Mouse (Mus musculus): Measurements from ENCODE around the gene Cnbp.

Cnbp gene

GRCm38 (mm10) chr6:87850155-87850899, 579 bp downstream of the Cnbp start:
- DNase-seq (ENCODE audit: extremely low spot score, low read depth, low spot score) = no peak

- DNase-seq (ENCODE audit: extremely low spot score, low read depth, low spot score) = peak; percentile 58
Observed at GRCm38 (mm10) chr6:87849780-87850154, 1.1 kb downstream of the Cnbp start.

- no peak for DNase-seq (ENCODE audit: extremely low spot score, low read depth, low spot score)
Observed at GRCm38 (mm10) chr6:87846813-87847212, 4.1 kb downstream of the Cnbp start.

GRCm38 (mm10) chr6:87845031-87845695, 5.7 kb downstream of the Cnbp start:
- no peak for DNase-seq (ENCODE audit: extremely low spot score, low read depth, low spot score)

- DNase-seq (ENCODE audit: extremely low spot score, low read depth, low spot score) = no peak
Observed at GRCm38 (mm10) chr6:87842254-87842653, 8.7 kb downstream of the Cnbp start.

GRCm38 (mm10) chr6:87841635-87842034, 9.3 kb downstream of the Cnbp start:
- no peak for DNase-seq (ENCODE audit: extremely low spot score, low read depth, low spot score)

GRCm38 (mm10) chr6:87839797-87840341, 11.0 kb downstream of the Cnbp start:
- no peak for DNase-seq (ENCODE audit: extremely low spot score, low read depth, low spot score)

- DNase-seq (ENCODE audit: extremely low spot score, low read depth, low spot score) = peak; percentile 95
Observed at GRCm38 (mm10) chr6:87838551-87839197, 12.2 kb downstream of the Cnbp start, which contains the start of gene Isy1. Gene Isy1 (minus strand): TSS chr6:87838798.

GRCm38 (mm10) chr6:87835695-87836094, 15.2 kb downstream of the Cnbp start, which contains the start of gene Gm45140:
Gene Gm45140 (minus strand): TSS chr6:87835795.
- DNase-seq (ENCODE audit: extremely low spot score, low read depth, low spot score) = no peak

GRCm38 (mm10) chr6:87820366-87820765, 30.5 kb downstream of the Cnbp start:
- DNase-seq (ENCODE audit: extremely low spot score, low read depth, low spot score) = no peak

GRCm38 (mm10) chr6:87814486-87814885, 36.4 kb downstream of the Cnbp start:
- DNase-seq (ENCODE audit: extremely low spot score, low read depth, low spot score) = no peak

GRCm38 (mm10) chr6:87812656-87813055, 38.2 kb downstream of the Cnbp start:
- no peak for DNase-seq (ENCODE audit: extremely low spot score, low read depth, low spot score)

- DNase-seq (ENCODE audit: extremely low spot score, low read depth, low spot score) = peak; percentile 26
Observed at GRCm38 (mm10) chr6:87811675-87812338, 39.1 kb downstream of the Cnbp start, which contains the start of gene Rab43. Gene Rab43 (minus strand): TSS chr6:87812164.

GRCm38 (mm10) chr6:87810713-87811669, 39.9 kb downstream of the Cnbp start:
- no peak for DNase-seq (ENCODE audit: extremely low spot score, low read depth, low spot score)

GRCm38 (mm10) chr6:87810311-87810710, 40.6 kb downstream of the Cnbp start:
- DNase-seq (ENCODE audit: extremely low spot score, low read depth, low spot score) = no peak

- DNase-seq (ENCODE audit: extremely low spot score, low read depth, low spot score) = no peak
Observed at GRCm38 (mm10) chr6:87809651-87810161, 41.2 kb downstream of the Cnbp start.

- no peak for DNase-seq (ENCODE audit: extremely low spot score, low read depth, low spot score)
Observed at GRCm38 (mm10) chr6:87809144-87809543, 41.8 kb downstream of the Cnbp start.

- DNase-seq (ENCODE audit: extremely low spot score, low read depth, low spot score) = no peak
Observed at GRCm38 (mm10) chr6:87808521-87808920, 42.4 kb downstream of the Cnbp start.

GRCm38 (mm10) chr6:87807735-87808440, 43.0 kb downstream of the Cnbp start:
- DNase-seq (ENCODE audit: extremely low spot score, low read depth, low spot score) = no peak

Data from hindlimb bud, embryonic 11.5 days (tissue).